Mouse (Mus musculus): ENCODE results near the gene Tfpi. TPM values are rescaled to one million over a fixed set of nuclear protein-coding genes. Genes with fewer than 3 reads are reported as not detected.

Tfpi gene
- total and polyA plus RNA-seq, 3 experiments, result 0.17 to 0.46 TPM; not detected in 1

GRCm38 (mm10) chr2:84404834-84405233 lies 71.7 kb downstream of the Tfpi start (continued):
- TF ChIP-seq MXI1 (IDR thresholded peaks at IDR 0.05; ENCODE audit: low read depth, low read length), result no peak
- TF ChIP-seq ETS1 (conservative IDR thresholded peaks at IDR 0.05; ENCODE audit: low read depth, low read length), result no peak

DNA sequence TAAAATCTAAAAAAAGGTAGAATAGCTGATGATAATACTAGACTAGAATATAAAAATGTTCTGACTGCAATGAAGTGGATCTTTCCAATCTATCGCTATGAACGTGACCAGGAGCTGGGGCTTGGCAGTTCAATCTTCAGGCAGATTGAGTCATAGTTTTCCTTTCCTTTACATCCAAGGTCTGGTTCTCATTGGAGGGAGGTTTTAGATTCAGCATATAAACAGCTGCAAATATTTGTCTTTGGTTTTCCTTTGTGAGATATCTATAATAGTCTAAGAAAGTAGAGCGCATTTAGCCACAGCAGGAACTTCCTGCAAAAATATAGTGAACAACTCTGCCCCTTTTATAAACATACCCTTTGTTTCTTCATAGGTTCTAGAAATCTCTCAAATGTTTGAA lies 73.9 kb downstream of the Tfpi start:
- TF ChIP-seq RAD21 (IDR thresholded peaks at IDR 0.05; ENCODE audit: low read depth, low read length), result no peak
- no peak for TF ChIP-seq MAX (IDR thresholded peaks at IDR 0.05; ENCODE audit: low read length)
- TF ChIP-seq GABPA (IDR thresholded peaks at IDR 0.05; ENCODE audit: insufficient replicate concordance, low read depth, low read length), result no peak
- no peak for TF ChIP-seq ZMIZ1 (IDR thresholded peaks at IDR 0.05; ENCODE audit: low read depth, low read length)
- no peak for TF ChIP-seq NELFE (IDR thresholded peaks at IDR 0.05; ENCODE audit: low read depth, low read length)
- TF ChIP-seq KAT2A (IDR thresholded peaks at IDR 0.05; ENCODE audit: insufficient replicate concordance, low read length), result no peak
- TF ChIP-seq ELF1 (IDR thresholded peaks at IDR 0.05; ENCODE audit: low read depth, low read length), result no peak
- no peak for TF ChIP-seq JUN (IDR thresholded peaks at IDR 0.05; ENCODE audit: insufficient read depth, low read depth, low read length)
- TF ChIP-seq POLR2AphosphoS2 (IDR thresholded peaks at IDR 0.05; ENCODE audit: low read depth, low read length), result no peak
- TF ChIP-seq EP300 (IDR thresholded peaks at IDR 0.05; ENCODE audit: low read length), result no peak
- TF ChIP-seq CHD2 (IDR thresholded peaks at IDR 0.05; ENCODE audit: low read length), result no peak
- TF ChIP-seq UBTF (IDR thresholded peaks at IDR 0.05; ENCODE audit: low read depth, low read length), result no peak
- no peak for TF ChIP-seq SMC3 (IDR thresholded peaks at IDR 0.05; ENCODE audit: low read depth, low read length)
- no peak for TF ChIP-seq MXI1 (IDR thresholded peaks at IDR 0.05; ENCODE audit: low read depth, low read length)
- no peak for TF ChIP-seq CHD1 (IDR thresholded peaks at IDR 0.05; ENCODE audit: low read depth, low read length)
- no peak overlapping the region for H3K27ac ChIP-seq (ENCODE audit: insufficient read depth, low read depth)
- H3K36me3 ChIP-seq (replicated peaks in 1 of 2; ENCODE audit: control insufficient read depth in 1 of 2, insufficient read depth in 1 of 2, low read length in 1 of 2), result no peaks in the 10 kb centered on the region
- H3K9ac ChIP-seq (ENCODE audit: insufficient read depth, low read depth), result no peak overlapping the region
- dilution Hi-C loops (cut with MboI; ENCODE audit: extremely low pct_ligation_motif_present, extremely low pct_unique_long_range_greater_than_20kb, low sequenced_read_pairs), result no loop called here
- H3K9me3 ChIP-seq (replicated peaks; ENCODE audit: low read length), result no peaks in the 10 kb centered on the region
- H3K79me2 ChIP-seq (replicated peaks; ENCODE audit: control insufficient read depth, extremely low read depth, insufficient read depth, poor library complexity, severe bottlenecking), result no peaks in the 10 kb centered on the region
- no peaks in the 10 kb centered on the region for H3K4me1 ChIP-seq (ENCODE audit: control insufficient read depth in 1 of 2, insufficient read depth in 2 of 2)
- H3K4me3 ChIP-seq (replicated peaks in 1 of 3; ENCODE audit: low read depth in 2 of 3, low read length in 2 of 3, poor library complexity in 1 of 3), result no peak overlapping the region
- H3K27me3 ChIP-seq (replicated peaks), result no peaks in the 10 kb centered on the region
- in situ Hi-C loops (cut with MboI; ENCODE audit: low pct_ligation_motif_present, low pct_unique_long_range_greater_than_20kb, low sequenced_read_pairs), result no loop called here
- no peak overlapping the region for H3K4me2 ChIP-seq (ENCODE audit: insufficient read depth, low read depth, poor library complexity, severe bottlenecking)
- no peak for DNase-seq (ENCODE audit: extremely low read depth)

- H3K9me3 ChIP-seq (replicated peaks; ENCODE audit: low read length), result no peaks in the 10 kb centered on the region
- dilution Hi-C loops (cut with MboI; ENCODE audit: extremely low pct_ligation_motif_present, extremely low pct_unique_long_range_greater_than_20kb, low sequenced_read_pairs), result no loop called here
- in situ Hi-C loops (cut with MboI; ENCODE audit: low pct_ligation_motif_present, low pct_unique_long_range_greater_than_20kb, low sequenced_read_pairs), result no loop called here
- DNase-seq (ENCODE audit: extremely low read depth), result no peak
- peaks cover 0 to 11% of the 10 kb centered on the region in 2 experiments; a peak in 2 of 4 replicates for H3K4me1 ChIP-seq (ENCODE audit: control insufficient read depth in 1 of 2, insufficient read depth in 2 of 2)
- no peak for TF ChIP-seq ZMIZ1 (IDR thresholded peaks at IDR 0.05; ENCODE audit: low read depth, low read length)
- TF ChIP-seq GABPA (IDR thresholded peaks at IDR 0.05; ENCODE audit: insufficient replicate concordance, low read depth, low read length), result no peak
- no peak for TF ChIP-seq CHD1 (IDR thresholded peaks at IDR 0.05; ENCODE audit: low read depth, low read length)
- TF ChIP-seq JUND (conservative IDR thresholded peaks at IDR 0.05; ENCODE audit: low read depth, low read length), result no peak
- TF ChIP-seq SMC3 (IDR thresholded peaks at IDR 0.05; ENCODE audit: low read depth, low read length), result no peak
- no peak for TF ChIP-seq ETS1 (conservative IDR thresholded peaks at IDR 0.05; ENCODE audit: low read depth, low read length)
- no peak for TF ChIP-seq PAX5 (IDR thresholded peaks at IDR 0.05; ENCODE audit: low read length)
- TF ChIP-seq MEF2A (IDR thresholded peaks at IDR 0.05; ENCODE audit: borderline replicate concordance, low read depth, low read length), result no peak
- TF ChIP-seq MAX (IDR thresholded peaks at IDR 0.05; ENCODE audit: low read length), result no peak
- TF ChIP-seq MXI1 (IDR thresholded peaks at IDR 0.05; ENCODE audit: low read depth, low read length), result no peak
- no peak for TF ChIP-seq ZNF384 (IDR thresholded peaks at IDR 0.05; ENCODE audit: low read depth, low read length)
- no peak for TF ChIP-seq NELFE (IDR thresholded peaks at IDR 0.05; ENCODE audit: low read depth, low read length)
- TF ChIP-seq EP300 (IDR thresholded peaks at IDR 0.05; ENCODE audit: low read length), result no peak
- H3K36me3 ChIP-seq (replicated peaks in 1 of 2; ENCODE audit: control insufficient read depth in 1 of 2, insufficient read depth in 1 of 2, low read length in 1 of 2), result no peaks in the 10 kb centered on the region
- no peaks in the 10 kb centered on the region for H3K79me2 ChIP-seq (replicated peaks; ENCODE audit: control insufficient read depth, extremely low read depth, insufficient read depth, poor library complexity, severe bottlenecking)
- no peak overlapping the region for H3K9ac ChIP-seq (ENCODE audit: insufficient read depth, low read depth)
- no peak overlapping the region for H3K27ac ChIP-seq (ENCODE audit: insufficient read depth, low read depth)
- no peak overlapping the region for H3K4me3 ChIP-seq (replicated peaks in 1 of 3; ENCODE audit: low read depth in 2 of 3, low read length in 2 of 3, poor library complexity in 1 of 3)
- no peak overlapping the region for H3K4me2 ChIP-seq (ENCODE audit: insufficient read depth, low read depth, poor library complexity, severe bottlenecking)
- H3K27me3 ChIP-seq (replicated peaks), result no peaks in the 10 kb centered on the region
These were observed 80.0 kb downstream of the Tfpi start for GRCm38 (mm10) chr2:84396557-84396956.

All from CH12.LX (cell line).